Mouse (Mus musculus) lung, adult 2 months (tissue): ENCODE data around the gene Psmd1.
A peak's percentile ranks its signal among the peaks of the same experiment; 100 is the strongest.

Experiments used
- CTCF ChIP-seq: fragments of 200-500 bp; IDR thresholded peaks from 2 replicates; pipeline ENCODE4 v1.5.1; 2011; ENCODE audit warnings: mild to moderate bottlenecking, low read length, control low read depth; ENCODE audit not compliant: insufficient read depth
- POLR2A ChIP-seq: fragments of 200-500 bp; IDR thresholded peaks from 2 replicates; pipeline ENCODE4 v1.6.1; 2011; ENCODE audit warnings: low read depth, mild to moderate bottlenecking, control low read depth, low read length, borderline replicate concordance; ENCODE audit errors: extremely low read depth

DNA sequence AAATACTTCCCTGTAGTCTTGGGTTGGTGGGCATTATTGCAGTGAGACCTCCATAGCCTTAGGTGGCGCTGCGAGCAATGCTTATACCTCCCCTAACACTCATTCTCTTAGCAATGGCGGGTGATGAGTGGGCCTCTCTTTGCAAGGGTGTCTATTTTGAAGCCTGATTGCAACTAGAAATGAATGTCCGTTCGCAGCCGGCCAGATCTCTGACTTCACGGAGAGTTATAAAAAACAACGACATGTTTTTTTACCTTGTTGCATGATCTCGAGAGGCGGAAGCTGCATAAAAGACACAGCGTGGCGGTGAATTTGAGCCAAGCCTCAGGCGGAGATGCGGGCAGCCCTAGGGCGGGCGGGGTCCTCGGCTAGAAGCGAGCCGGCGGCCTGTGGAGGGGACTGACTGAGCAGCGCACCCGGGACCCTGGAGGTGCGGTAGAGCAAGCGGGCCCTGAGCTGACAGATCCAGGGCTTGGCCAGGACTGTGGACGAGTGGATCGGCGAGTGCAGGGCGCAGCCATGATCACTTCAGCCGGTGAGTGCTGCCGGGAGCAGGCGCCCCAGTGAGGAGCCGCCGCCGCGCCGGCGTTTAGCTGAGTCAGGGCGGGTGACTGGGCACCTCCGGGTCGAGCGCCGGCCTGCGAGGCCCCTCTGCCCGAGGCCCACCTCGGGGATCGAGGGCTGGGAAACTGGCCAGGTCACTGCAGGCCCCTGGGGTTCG, at the start of gene Psmd1:
- TF ChIP-seq CTCF (peak; percentile 86), POLR2A (peak; percentile 63; the same call in 1 of the 2 replicates)
